Mouse (Mus musculus) cortical plate, adult 2 months (tissue): ENCODE data around the gene Cacna2d1.

ENCODE experiments used
- CTCF ChIP-seq: fragments of 200-500 bp; IDR thresholded peaks from 2 replicates; pipeline ENCODE4 v1.5.1; 2011; ENCODE audit warnings: mild to moderate bottlenecking, control low read depth, low read length; ENCODE audit not compliant: insufficient read depth; ENCODE audit errors: extremely low read depth
- POLR2A ChIP-seq: fragments of 200-500 bp; IDR thresholded peaks from 2 replicates; pipeline ENCODE4 v1.6.1; 2011; ENCODE audit warnings: mild to moderate bottlenecking, low read length, control low read depth; ENCODE audit not compliant: insufficient read depth; ENCODE audit errors: extremely low read depth

DNA sequence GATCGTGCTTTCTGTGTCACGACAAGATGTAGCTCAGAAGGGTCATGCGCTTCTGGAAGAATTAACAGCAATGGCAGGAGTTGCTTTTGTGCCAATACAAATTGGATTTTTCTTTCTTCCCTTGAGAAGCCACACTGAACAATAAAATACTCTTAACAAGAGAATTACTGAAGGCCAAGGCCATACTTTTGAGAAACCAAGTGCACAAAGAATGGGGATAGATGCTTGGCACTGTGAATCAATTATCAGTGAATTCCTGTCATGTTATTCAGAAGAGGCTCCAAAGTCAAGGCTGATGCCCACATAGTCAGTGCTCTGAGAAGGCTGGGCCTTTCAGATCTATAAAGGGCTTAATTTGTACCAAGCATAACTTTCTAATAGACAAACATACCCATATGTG is 305.8 kb downstream of the Cacna2d1 start:
- TF ChIP-seq CTCF (no peak), POLR2A (no peak)
